Mouse (Mus musculus): ENCODE measurements around the gene Lrrc75a. TPM values are rescaled to one million over a fixed set of nuclear protein-coding genes. Genes with fewer than 3 reads are reported as not detected.
"Not testable (repeated sequence)": the region's sequence is repeated elsewhere in the genome, so short reads cannot be mapped to it uniquely, and the experiment has no call there.

Lrrc75a gene
- 1.3 to 6.4 TPM (median 4.1 TPM) in 3 replicates for total RNA-seq (2017)

GRCm38 (mm10) chr11:62647661-62648590 lies at the start of gene Lrrc75a:
TSS of gene Lrrc75a (minus strand) at chr11:62648523.
- no peak for ATAC-seq (replicated peaks; ENCODE audit: insufficient number of reproducible peaks, low FRiP score, low TSS enrichment, poor library complexity, severe bottlenecking)

- ATAC-seq (replicated peaks; ENCODE audit: insufficient number of reproducible peaks, low FRiP score, low TSS enrichment, poor library complexity, severe bottlenecking) = no peak
Observed at GRCm38 (mm10) chr11:62695126-62695525, 46.8 kb upstream of the Lrrc75a start.

- peak; percentile 82; the same call in 1 of the 2 replicates for ATAC-seq (replicated peaks; ENCODE audit: insufficient number of reproducible peaks, low FRiP score, low TSS enrichment, poor library complexity, severe bottlenecking)
Observed at GRCm38 (mm10) chr11:62693299-62694184, 45.2 kb upstream of the Lrrc75a start.

- no peak for ATAC-seq (replicated peaks; ENCODE audit: insufficient number of reproducible peaks, low FRiP score, low TSS enrichment, poor library complexity, severe bottlenecking)
Observed at GRCm38 (mm10) chr11:62691592-62691991, 43.3 kb upstream of the Lrrc75a start.

- ATAC-seq (replicated peaks; ENCODE audit: insufficient number of reproducible peaks, low FRiP score, low TSS enrichment, poor library complexity, severe bottlenecking) = no peak
Observed at GRCm38 (mm10) chr11:62679954-62680353, 31.6 kb upstream of the Lrrc75a start.

- ATAC-seq (replicated peaks; ENCODE audit: insufficient number of reproducible peaks, low FRiP score, low TSS enrichment, poor library complexity, severe bottlenecking) = no peak
Observed at GRCm38 (mm10) chr11:62678778-62679354, 30.5 kb upstream of the Lrrc75a start.

GRCm38 (mm10) chr11:62676290-62676596 lies 27.9 kb upstream of the Lrrc75a start:
- no peak for ATAC-seq (replicated peaks; ENCODE audit: insufficient number of reproducible peaks, low FRiP score, low TSS enrichment, poor library complexity, severe bottlenecking)

- peak; percentile 97 for ATAC-seq (replicated peaks; ENCODE audit: insufficient number of reproducible peaks, low FRiP score, low TSS enrichment, poor library complexity, severe bottlenecking)
Observed at GRCm38 (mm10) chr11:62675480-62676289, 27.4 kb upstream of the Lrrc75a start.

GRCm38 (mm10) chr11:62670006-62670405 lies 21.7 kb upstream of the Lrrc75a start:
- ATAC-seq (replicated peaks; ENCODE audit: insufficient number of reproducible peaks, low FRiP score, low TSS enrichment, poor library complexity, severe bottlenecking) = no peak

- ATAC-seq (replicated peaks; ENCODE audit: insufficient number of reproducible peaks, low FRiP score, low TSS enrichment, poor library complexity, severe bottlenecking) = no peak
Observed at GRCm38 (mm10) chr11:62669471-62669870, 21.1 kb upstream of the Lrrc75a start.

- no peak for ATAC-seq (replicated peaks; ENCODE audit: insufficient number of reproducible peaks, low FRiP score, low TSS enrichment, poor library complexity, severe bottlenecking)
Observed at GRCm38 (mm10) chr11:62668986-62669385, 20.7 kb upstream of the Lrrc75a start.

GRCm38 (mm10) chr11:62664250-62664649 lies 15.9 kb upstream of the Lrrc75a start:
- peak; percentile 70 for ATAC-seq (replicated peaks; ENCODE audit: insufficient number of reproducible peaks, low FRiP score, low TSS enrichment, poor library complexity, severe bottlenecking)

GRCm38 (mm10) chr11:62660885-62661284 lies 12.6 kb upstream of the Lrrc75a start:
- no peak for ATAC-seq (replicated peaks; ENCODE audit: insufficient number of reproducible peaks, low FRiP score, low TSS enrichment, poor library complexity, severe bottlenecking)

GRCm38 (mm10) chr11:62652080-62652479 lies 3.8 kb upstream of the Lrrc75a start:
- no peak for ATAC-seq (replicated peaks; ENCODE audit: insufficient number of reproducible peaks, low FRiP score, low TSS enrichment, poor library complexity, severe bottlenecking)

- ATAC-seq (replicated peaks; ENCODE audit: insufficient number of reproducible peaks, low FRiP score, low TSS enrichment, poor library complexity, severe bottlenecking) = no peak
Observed at GRCm38 (mm10) chr11:62651563-62651962, 3.2 kb upstream of the Lrrc75a start.

GRCm38 (mm10) chr11:62649803-62650202 lies 1.5 kb upstream of the Lrrc75a start:
- ATAC-seq (replicated peaks; ENCODE audit: insufficient number of reproducible peaks, low FRiP score, low TSS enrichment, poor library complexity, severe bottlenecking) = not testable (repeated sequence)

GRCm38 (mm10) chr11:62648591-62649391 lies 468 bp upstream of the Lrrc75a start, which contains the start of gene Mmgt2:
TSS of gene Mmgt2 (plus strand) at chr11:62648664.
- peak; percentile 73 for ATAC-seq (replicated peaks; ENCODE audit: insufficient number of reproducible peaks, low FRiP score, low TSS enrichment, poor library complexity, severe bottlenecking)
